Mouse (Mus musculus): ENCODE results near the gene Tmem176a.

DNA sequence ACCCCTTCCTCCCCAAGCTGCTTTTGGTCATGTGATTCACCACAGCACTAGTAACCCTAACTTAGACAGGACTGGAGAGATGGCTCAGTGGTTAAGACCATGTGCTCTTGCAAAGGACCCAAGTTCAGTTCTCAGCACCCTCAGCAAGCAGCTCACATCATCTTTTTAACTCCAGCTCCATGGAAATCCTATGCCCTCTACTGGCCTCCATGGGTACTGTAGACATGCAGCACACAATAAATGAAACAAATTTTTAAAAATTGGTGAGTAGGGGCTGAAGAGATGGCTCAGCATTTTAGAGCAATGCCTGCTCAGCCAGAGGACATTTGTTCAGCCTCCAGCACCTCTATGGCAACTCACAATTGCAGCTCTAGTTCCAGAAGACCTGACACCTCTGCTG, 25.7 kb upstream of the Tmem176a start:
- TF ChIP-seq CTCF (IDR thresholded peaks at IDR 0.05; ENCODE audit: low read depth, low read length), result no peak
- TF ChIP-seq GATA1 (IDR thresholded peaks at IDR 0.05; ENCODE audit: borderline replicate concordance, low read length), result no peak
- TF ChIP-seq TAL1 (conservative IDR thresholded peaks at IDR 0.05; ENCODE audit: low read depth, low read length), result no peak
- no peak for TF ChIP-seq POLR2AphosphoS5 (IDR thresholded peaks at IDR 0.05; ENCODE audit: insufficient replicate concordance, low read depth, low read length)

Measured in G1E (cell line).